Mouse (Mus musculus) B cell, adult 2 months (primary cell): ENCODE data around the gene Tmem94.

Source experiments
- DNase-seq, 2 experiments: peaks; one replicate each; pipeline ENCODE4 v3.0.0; 2022

The Tmem94 gene

DNA sequence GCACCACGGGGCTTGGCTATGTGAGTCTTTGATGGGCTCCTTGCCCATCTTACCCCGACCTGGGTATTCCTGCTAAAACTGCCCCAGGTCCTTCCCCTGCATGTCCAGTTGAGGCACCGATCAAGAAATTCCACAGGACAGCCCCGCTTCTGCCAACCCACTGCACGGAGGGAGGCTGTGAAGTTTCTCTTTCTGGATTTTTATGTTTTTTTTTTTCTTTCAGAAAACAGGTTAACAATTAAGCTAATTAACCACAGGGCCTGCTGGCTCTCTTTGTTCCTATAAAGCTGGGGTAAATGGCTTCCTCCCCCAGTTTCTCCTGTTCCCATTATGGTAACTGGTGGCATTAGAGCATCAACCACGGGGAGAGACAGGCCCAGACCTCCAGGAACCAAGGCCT is 68.8 kb downstream of the Tmem94 start:
- no peak for DNase-seq

DNA sequence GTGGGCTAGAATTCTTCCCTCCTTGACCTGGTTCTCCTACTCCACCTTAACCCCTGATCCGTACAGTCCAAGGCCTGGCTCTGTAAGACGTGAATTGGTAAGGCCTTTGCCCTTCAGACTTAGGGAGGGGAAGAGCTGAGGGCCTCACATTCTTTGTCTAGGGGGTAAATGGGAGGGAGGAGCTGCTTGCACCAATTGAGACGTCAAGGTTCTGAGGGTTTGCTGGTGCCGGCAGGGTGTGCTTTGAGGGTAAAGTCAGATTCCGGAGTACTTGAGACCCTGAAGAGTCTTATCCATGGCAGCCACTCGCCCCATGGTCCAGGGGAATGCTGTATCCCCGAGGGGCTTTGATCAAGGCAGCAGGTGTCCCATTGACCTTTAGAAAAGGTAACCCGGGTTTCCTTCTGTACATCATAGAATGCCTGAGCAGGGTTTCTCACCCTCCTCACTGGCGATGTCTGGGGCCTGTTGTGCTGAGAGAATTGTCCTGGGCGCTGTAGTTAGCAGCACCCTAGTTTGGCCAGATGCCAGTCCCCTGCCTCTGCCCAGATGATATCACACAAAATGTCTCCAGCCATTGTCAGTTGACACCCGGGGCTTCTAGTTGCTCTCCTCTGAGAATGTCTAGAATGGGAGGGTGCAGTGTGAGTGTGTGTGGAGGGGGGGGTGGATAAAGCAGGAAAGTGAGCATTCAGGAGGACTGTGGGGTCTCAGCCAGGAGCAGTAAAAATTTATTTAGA is 71.6 kb downstream of the Tmem94 start:
- no peak for DNase-seq

DNA sequence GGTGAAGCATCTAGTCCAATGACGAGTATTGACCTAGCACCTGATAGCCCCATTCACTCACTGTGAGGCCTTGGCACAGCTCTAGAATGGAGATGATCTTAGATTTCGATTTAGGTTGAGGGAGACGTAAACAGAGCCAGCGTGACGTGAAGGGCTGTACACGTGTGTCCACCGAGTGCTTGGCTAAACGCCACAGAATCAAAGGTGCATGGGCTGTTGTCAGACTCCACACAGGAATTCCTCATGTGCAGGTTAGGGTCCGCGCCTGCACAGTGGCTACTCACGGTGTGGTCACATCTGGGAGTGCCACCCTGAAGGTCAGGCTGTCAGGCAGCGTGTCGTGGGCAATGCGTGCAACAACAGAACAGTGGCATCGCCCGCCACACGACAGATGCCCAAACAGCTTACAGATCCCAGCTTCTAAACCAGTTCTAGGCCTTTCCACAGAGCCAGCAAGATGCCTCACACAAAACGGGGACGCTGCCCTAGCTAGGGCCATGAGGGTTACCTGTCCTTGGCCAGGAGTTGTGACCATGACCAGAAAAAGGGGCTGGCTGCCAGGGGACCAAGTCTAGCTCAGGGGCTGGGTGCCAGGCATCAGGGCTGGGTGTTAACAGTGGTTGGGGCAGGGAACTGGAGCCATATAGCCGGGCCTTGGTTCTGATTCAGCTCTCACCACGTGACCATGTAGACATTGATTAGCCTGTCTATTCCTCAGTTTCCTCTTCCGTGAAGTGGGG is 72.5 kb downstream of the Tmem94 start:
- no peak for DNase-seq

DNA sequence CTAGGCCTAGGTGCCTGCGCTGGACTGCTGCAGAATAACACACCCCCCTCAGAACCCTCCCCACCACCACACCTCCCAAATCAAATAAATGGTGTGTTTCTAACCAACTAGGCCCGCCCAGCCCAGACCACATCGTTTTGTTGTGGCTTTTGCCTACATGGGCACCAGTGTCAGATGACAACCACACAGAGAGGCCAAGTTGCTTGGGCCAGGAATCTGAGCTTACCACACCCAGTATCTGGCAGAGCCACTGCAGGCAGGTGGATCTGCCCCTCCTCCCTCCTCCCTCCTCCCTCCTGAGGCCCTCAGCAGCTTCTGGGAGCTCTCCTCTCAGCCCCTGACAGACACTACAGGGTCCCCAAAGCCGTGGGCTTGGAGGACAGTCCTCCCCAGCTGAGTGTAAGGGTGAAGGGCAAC is 73.7 kb downstream of the Tmem94 start:
- no peak for DNase-seq

DNA sequence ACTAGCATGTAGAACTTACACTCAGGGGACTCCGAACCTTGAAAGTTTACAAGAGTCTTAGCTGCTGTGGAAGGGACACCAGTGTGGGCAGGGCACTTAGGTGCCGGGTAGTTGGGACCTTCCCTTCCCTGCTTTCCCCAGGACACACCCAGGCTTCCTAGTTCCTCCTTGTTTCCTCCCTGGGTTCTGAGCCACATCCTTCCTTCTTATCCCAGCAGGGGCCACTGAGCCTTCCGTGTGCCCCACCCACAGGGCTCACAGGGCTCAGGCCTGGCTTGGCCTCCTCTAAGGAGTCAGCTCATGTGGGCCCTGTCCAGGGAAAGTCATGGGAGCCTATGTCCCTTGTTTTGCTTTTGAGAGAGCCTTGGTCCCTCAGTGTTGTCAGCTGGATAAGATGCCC is 74.5 kb downstream of the Tmem94 start:
- DNase-seq: no peak

DNA sequence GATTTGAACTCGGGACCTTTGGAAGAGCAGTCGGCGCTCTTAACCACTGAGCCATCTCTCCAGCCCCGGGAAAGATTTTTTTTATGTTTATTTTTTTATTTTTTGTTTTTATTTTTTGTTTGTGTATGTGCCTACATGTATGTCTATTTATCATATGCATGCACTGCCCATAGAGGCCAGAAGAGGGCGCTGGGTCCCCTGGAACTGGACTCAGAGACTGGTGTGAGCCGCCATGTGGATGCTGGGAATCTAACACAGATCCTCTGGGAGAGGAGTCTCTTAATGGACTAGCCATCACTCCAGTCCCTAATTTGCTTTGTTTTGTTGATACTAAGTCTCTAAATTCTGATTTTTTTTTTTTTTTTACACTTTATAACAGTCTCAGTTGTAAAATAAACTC is 75.8 kb downstream of the Tmem94 start:
- no peak for DNase-seq

DNA sequence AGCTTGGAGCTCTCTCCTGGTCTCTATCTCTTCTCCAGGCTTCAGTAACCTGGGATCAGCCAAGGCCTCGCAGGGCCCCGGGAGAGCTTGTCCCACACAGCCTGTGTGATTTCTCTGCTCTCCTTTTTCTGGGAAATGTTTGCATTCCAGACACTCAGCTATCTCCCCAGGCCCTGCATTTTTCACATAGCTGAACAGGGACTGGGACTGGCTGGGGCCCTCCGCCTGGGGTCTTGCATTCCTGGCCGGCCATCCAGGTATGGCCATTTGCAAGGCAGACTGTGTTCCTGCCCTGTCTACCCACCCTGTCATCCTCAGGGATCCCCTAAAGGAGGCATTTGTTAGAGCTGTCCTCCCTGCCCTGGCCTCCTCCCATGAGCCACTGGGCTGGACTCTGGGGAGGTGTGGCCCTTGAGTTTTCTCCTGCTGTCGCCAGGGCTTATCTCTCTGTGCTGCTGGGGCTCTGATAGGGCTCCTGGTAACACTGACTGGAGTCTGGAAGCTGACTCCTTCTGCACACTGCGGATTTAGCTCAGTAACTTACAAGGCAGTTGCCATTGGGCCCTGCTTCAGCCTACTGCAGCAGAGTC is 76.8 kb downstream of the Tmem94 start:
- no peak for DNase-seq

DNA sequence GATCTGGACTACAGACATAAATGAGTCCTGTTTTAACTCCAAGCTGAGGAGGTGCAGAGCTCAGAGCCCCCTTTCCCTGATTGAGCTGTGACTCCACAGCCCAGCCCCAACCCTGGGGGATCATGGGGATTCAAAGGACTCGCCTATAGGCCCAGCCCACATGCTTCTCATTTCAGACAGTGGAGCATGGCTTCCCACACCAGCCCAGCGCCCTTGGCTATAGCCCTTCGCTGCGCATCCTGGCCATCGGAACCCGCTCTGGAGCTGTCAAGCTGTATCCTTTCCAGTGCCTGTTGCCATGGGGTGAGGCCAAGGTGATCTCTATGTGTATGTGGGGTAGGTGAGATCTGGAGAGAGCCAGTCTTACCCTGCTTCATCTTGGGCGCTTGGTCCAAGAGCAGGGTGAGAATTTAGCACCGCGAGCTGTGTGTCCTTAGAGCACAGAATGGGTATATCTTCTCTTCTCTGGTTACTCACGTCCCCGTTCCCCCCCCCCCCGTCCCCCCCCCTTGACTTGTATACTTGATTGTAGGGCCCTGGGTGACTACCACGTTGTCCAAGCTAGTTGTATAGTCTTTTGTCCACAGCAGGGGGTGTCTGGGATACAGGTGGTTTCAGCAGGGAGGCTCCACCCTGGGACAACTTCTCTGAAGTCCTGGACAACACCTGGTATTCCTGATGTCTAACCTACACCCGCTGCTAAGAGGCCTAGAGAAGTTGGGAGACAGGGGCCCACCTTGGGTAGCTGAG is 78.1 kb downstream of the Tmem94 start:
- DNase-seq: no peak

DNA sequence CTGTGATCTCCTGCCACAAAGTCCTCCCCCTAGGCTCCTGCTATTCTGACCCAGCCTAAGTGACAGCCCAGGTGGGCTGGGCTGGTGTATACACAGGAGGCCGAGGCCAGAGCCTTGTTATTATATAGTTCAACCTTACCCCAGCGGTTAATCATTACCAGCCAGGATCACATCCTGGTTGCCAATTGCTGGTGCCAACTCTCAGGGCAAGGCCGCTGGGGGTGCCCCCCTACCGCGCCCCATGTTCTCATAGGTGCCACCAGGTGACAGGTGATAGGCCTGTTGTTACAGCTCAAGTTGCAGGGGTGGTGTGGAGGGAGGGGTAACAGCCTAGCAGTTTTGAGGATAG is 78.6 kb downstream of the Tmem94 start:
- DNase-seq: no peak

DNA sequence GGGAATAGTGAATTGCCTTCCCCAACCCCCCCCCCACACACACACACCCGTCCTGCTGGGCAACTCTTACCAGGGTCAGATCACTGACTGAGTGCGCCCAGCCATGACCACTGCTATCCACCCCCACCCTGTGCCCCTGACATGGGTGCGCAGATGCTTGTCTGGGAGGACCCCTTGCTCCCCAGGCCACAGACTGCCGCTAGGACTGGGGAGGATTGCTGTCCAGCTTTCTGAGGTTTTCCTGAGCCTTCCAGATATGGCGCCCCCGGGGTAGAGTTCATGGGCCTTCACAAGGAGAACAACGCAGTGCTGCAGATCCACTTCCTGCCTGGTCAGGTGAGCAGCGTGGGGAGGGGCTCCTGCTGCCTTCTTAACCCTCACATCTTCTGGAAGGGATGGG is 79.0 kb downstream of the Tmem94 start:
- no peak for DNase-seq

DNA sequence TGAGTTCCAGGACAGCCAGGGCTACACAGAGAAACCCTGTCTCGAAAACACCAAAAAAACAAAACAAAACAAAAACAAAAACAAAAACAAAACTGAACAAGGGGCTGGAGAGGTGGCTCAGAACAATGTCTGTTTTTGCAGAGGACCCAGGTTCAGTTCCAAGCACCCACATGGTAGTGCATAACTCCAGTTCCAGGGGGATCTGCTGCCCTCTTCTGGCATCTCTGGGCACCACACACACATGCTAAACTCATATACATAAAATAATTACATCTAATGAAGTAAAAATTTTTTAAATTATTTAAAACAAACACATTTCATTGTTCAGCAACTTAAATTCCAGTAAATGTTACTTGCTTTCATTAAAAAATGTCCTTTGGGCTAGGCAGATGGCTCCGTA is 80.6 kb downstream of the Tmem94 start:
- no peak for DNase-seq
